Mouse (Mus musculus) liver, adult 2 months (tissue): ENCODE data around the gene Ift57.

Experiments used
- CTCF ChIP-seq: fragments of 200-500 bp; IDR thresholded peaks from 2 replicates; pipeline ENCODE4 v1.5.1; 2011; ENCODE audit warnings: low read depth, low read length, control low read depth
- POLR2A ChIP-seq: fragments of 200-500 bp; IDR thresholded peaks from 2 replicates; pipeline ENCODE4 v1.6.1; 2011; ENCODE audit warnings: low read length, control low read depth; ENCODE audit not compliant: insufficient read depth; ENCODE audit errors: extremely low read depth

DNA sequence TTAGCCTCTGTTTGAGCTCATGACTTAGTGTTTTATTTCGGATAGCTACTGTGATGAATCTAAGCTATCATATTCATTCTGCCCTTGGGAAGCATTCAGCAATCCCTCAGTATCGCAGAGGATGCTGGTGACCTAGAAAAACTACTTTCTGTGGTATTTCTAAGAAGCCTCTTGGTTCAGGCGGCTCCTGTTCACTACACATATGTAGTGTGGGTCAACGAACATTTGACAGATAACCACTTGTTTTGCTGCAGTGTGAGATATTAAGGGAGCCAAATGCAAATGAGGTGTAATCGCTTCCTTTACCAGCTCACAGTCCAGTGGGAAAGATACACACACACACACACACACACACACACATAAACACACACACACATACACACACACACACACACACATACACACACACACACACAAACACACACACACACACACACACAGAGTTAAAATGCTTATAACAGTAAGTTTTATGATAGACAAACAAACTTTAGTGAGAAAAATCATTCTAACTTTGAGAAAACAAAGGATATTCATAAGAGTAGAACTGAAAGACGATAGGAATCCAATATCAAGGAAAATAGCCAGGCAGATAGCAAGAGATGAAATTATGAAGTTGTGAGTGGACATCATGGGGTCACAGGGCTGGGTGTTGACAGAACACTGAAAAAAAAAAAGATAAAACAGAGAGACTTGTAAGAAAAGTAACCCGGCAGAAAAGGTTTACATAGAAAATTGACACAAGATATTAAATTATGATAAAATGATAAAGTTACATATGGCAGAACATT, 72.8 kb downstream of the Ift57 start:
- TF ChIP-seq CTCF (no peak), POLR2A (no peak)
